In the genomic region with DNA sequence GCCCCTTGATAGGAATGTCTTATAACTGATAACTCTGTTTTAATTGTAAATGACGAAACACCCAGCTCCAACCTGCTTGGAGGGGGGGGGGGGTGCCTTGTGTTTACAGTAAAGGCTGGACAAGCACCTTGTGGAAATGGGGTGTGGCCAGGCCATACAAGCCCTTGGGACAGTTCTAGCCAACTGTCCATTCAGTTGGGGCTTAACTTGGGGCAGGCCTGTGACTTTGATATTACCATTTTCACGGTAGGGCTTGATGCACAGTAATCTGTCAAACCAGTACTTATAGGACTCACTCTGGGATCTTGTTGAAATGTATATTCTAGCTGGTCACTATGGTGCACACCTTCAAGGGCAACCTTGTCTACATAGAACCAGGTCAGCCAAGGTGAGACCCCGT, we compare ENCODE assay signal across 9 mouse cellular contexts. TPM values are rescaled to one million over a fixed set of nuclear protein-coding genes. Genes with fewer than 3 reads are reported as not detected.
DNase-seq lines count a peak whose midpoint lies in the region; ATAC-seq and TF ChIP-seq lines count a peak whose summit lies in the region.
"Had no signal": no experiment of that assay in that cellular context is flagged by ENCODE, and none has a peak within 500 bp of the region (broad histone marks: within the 10 kb centered on the region; RNA-seq: fewer than 3 reads in every experiment).

No protein-coding gene starts in this region.

- TF ChIP-seq EP300 in heart, adult 2 months (IDR thresholded peaks at IDR 0.05; ENCODE audit: insufficient read depth, low read depth, low read length), result no peak

- H3K27ac ChIP-seq in heart, adult 2 months, result peak overlapping the region; percentile 98
- peak overlapping the region; percentile 93; the same call in 1 of the 2 replicates for H3K27ac ChIP-seq in ES-E14 (ENCODE audit: insufficient read depth, low read depth, low read length, poor library complexity, severe bottlenecking)
- peak overlapping the region; percentile 89 for H3K27ac ChIP-seq in heart, embryonic 16.5 days (ENCODE audit: low read length)
- peak overlapping the region; percentile 83 for H3K27ac ChIP-seq in liver, embryonic 16.5 days (ENCODE audit: low read length)

- peak overlapping the region; percentile 88 for H3K4me2 ChIP-seq in heart, embryonic 16.5 days (ENCODE audit: low read depth, low read length)
- peak overlapping the region; percentile 98 for H3K4me2 ChIP-seq in liver, embryonic 16.5 days (ENCODE audit: low read depth, low read length)

- in situ Hi-C loops in ES-E14 (cut with MboI; ENCODE audit: low sequenced_read_pairs in 2 of 2, unreplicated experiment in 2 of 2), result no loop called here

- no peak overlapping the region; the same call in 1 of the 2 replicates for H3K9ac ChIP-seq in heart, adult 2 months (ENCODE audit: low read depth, low read length)
- H3K9ac ChIP-seq in ES-E14 (ENCODE audit: insufficient read depth, low read depth, low read length, poor library complexity, severe bottlenecking), result peak overlapping the region; percentile 90; the same call in 1 of the 2 replicates
- H3K9ac ChIP-seq in heart, embryonic 16.5 days (ENCODE audit: low read length), result peak overlapping the region; percentile 83
- peak overlapping the region; percentile 79 for H3K9ac ChIP-seq in liver, embryonic 16.5 days (ENCODE audit: low read depth, low read length)

- H3K79me2 ChIP-seq in heart, adult 2 months (replicated peaks; ENCODE audit: control insufficient read depth, insufficient read depth, low read length), result no peaks in the 10 kb centered on the region

- 72% methylated on average over 3 of the region's 3 CpGs for WGBS in heart, adult 2 months
- 90% methylated on average over 3 of the region's 3 CpGs for WGBS in heart, embryonic 16.5 days
- WGBS in liver, embryonic 16.5 days (ENCODE audit: insufficient replicate concordance), result 53% methylated on average over 3 of the region's 3 CpGs

- no peak for ATAC-seq in heart, embryonic 16.5 days (replicated peaks; ENCODE audit: extremely low read depth, insufficient read depth, low FRiP score)
- ATAC-seq in liver, embryonic 16.5 days (ENCODE audit: low read depth), result no peak

- no peak for DNase-seq in heart, adult 2 months
- no peak for DNase-seq in heart, postnatal 4 days
- DNase-seq in ES-E14 (ENCODE audit: low read depth, low spot score), result no peak
- DNase-seq in ovary, postnatal 14 days (ENCODE audit: low spot score), result no peak
- no peak for DNase-seq in retina, embryonic 14.5 days (ENCODE audit: low spot score)
- no peak for DNase-seq in left cerebral cortex, postnatal 10 days (ENCODE audit: extremely low spot score in 1 of 2, low spot score in 2 of 2)

- no peaks in the 10 kb centered on the region; the same call in 1 of the 2 replicates for H3K36me3 ChIP-seq in heart, adult 2 months (ENCODE audit: control insufficient read depth, insufficient read depth, low read length)
- peaks cover 5% of the 10 kb centered on the region for H3K36me3 ChIP-seq in ES-E14 (ENCODE audit: control insufficient read depth, insufficient read depth, low read length, poor library complexity, severe bottlenecking)
- H3K36me3 ChIP-seq in heart, embryonic 16.5 days (ENCODE audit: control insufficient read depth, insufficient read depth), result peaks cover 9% of the 10 kb centered on the region; the same call in 1 of the 2 replicates
- peaks cover 4% of the 10 kb centered on the region for H3K36me3 ChIP-seq in liver, embryonic 16.5 days (ENCODE audit: control insufficient read depth, insufficient read depth)

- intact Hi-C loops in heart, adult 2 months (cut with DNase I), result loop anchor here (2.0 kb wide), 2 partner anchors 33 to 199 kb away; a partner anchor contains a TSS
- intact Hi-C loops in left cerebral cortex, postnatal 10 days (cut with DNase I), result no loop called here

- H3K4me1 ChIP-seq in heart, adult 2 months (ENCODE audit: control insufficient read depth, insufficient read depth, low read length), result peaks cover 22% of the 10 kb centered on the region
- peaks cover 7 to 9% of the 10 kb centered on the region in 2 experiments for H3K4me1 ChIP-seq in ES-E14 (ENCODE audit: control insufficient read depth in 2 of 2, insufficient read depth in 2 of 2, low read length in 2 of 2, poor library complexity in 1 of 2)
- peaks cover 31% of the 10 kb centered on the region for H3K4me1 ChIP-seq in heart, embryonic 16.5 days (ENCODE audit: control insufficient read depth, insufficient read depth, low read length)
- H3K4me1 ChIP-seq in liver, embryonic 16.5 days (ENCODE audit: control insufficient read depth, low read depth, low read length), result peaks cover 18% of the 10 kb centered on the region

- TF ChIP-seq CTCF in heart, adult 2 months (IDR thresholded peaks at IDR 0.05), result no peak

- no peak for TF ChIP-seq POLR2A in heart, adult 2 months (IDR thresholded peaks at IDR 0.05; ENCODE audit: insufficient read depth, low read depth, low read length)

- no peaks in the 10 kb centered on the region for H3K9me3 ChIP-seq in ES-E14 (ENCODE audit: control insufficient read depth, insufficient read depth, low read depth, low read length)
- no peaks in the 10 kb centered on the region for H3K9me3 ChIP-seq in heart, embryonic 16.5 days (replicated peaks; ENCODE audit: control insufficient read depth, low read length)
- no peaks in the 10 kb centered on the region for H3K9me3 ChIP-seq in liver, embryonic 16.5 days (replicated peaks; ENCODE audit: control insufficient read depth, low read length)

- H3K27me3 ChIP-seq in heart, adult 2 months (ENCODE audit: control insufficient read depth, insufficient read depth, low read length), result no peaks in the 10 kb centered on the region
- no peaks in the 10 kb centered on the region for H3K27me3 ChIP-seq in heart, embryonic 16.5 days (ENCODE audit: control insufficient read depth, insufficient read depth, low read length)
- no peaks in the 10 kb centered on the region for H3K27me3 ChIP-seq in liver, embryonic 16.5 days (ENCODE audit: control insufficient read depth, insufficient read depth, low read depth, low read length)

- peak overlapping the region; percentile 54 for H3K4me3 ChIP-seq in heart, adult 2 months
- H3K4me3 ChIP-seq in ES-E14 (ENCODE audit: insufficient read depth in 1 of 2, low read depth in 1 of 2, low read length in 2 of 2, poor library complexity in 1 of 2, severe bottlenecking in 1 of 2), result peak overlapping the region; percentile 65 to 70
- peak overlapping the region; percentile 53 for H3K4me3 ChIP-seq in heart, embryonic 16.5 days (ENCODE audit: low read length)
- peak overlapping the region; percentile 68 for H3K4me3 ChIP-seq in liver, embryonic 16.5 days (ENCODE audit: low read depth, low read length)

TF ChIP-seq in ES-E14, 5 proteins besides CTCF, POLR2A, EP300 and RAD21:
- TF ChIP-seq ZNF384 (IDR thresholded peaks at IDR 0.05; ENCODE audit: low read depth, low read length) (no peak), ZC3H11A (IDR thresholded peaks at IDR 0.05; ENCODE audit: borderline replicate concordance, low read depth, low read length) (no peak), MAFK (IDR thresholded peaks at IDR 0.05; ENCODE audit: insufficient read depth, low read depth, low read length) (no peak), CHD2 (IDR thresholded peaks at IDR 0.05; ENCODE audit: low read depth, low read length) (no peak), HCFC1 (IDR thresholded peaks at IDR 0.05; ENCODE audit: borderline replicate concordance, insufficient read depth, low read length) (no peak)

RNA-seq across cellular contexts. Expression of a gene that starts 33.1 kb away (rescaled TPM):
- total RNA-seq in heart, adult 2 months (2021), result 10 to 100 TPM in 1 of 2 experiments, 1 to 10 TPM in 1; 8.9 to 11.0 TPM
- polyA plus RNA-seq in heart, adult 2 months (2012; rRNA removed), result 8.6 and 10.7 TPM in 2 replicates
- 10 to 100 TPM; 10.4 to 11.2 TPM for total RNA-seq in heart, postnatal 4 days (2021)
- 12.5 and 13.1 TPM in 2 replicates for total RNA-seq in ES-E14 (2012; rRNA removed)
- polyA plus RNA-seq in heart, embryonic 16.5 days (2015; fragmentation: Nextera tagmentation; extraction: Ambion mirVana), result 18.5 and 20.1 TPM in 2 replicates
- polyA plus RNA-seq in liver, embryonic 16.5 days (2015; fragmentation: Nextera tagmentation; extraction: Ambion mirVana), result 10.6 and 10.8 TPM in 2 replicates
- 10 to 100 TPM; 13.5 to 14.7 TPM for total RNA-seq in left cerebral cortex, postnatal 10 days (2021)

RNA-seq across cellular contexts. Expression of a gene that starts 44.9 kb away (rescaled TPM):
- total RNA-seq in heart, adult 2 months (2021), result not detected
- polyA plus RNA-seq in heart, adult 2 months (2012; rRNA removed), result not detected in 2 replicates
- total RNA-seq in heart, postnatal 4 days (2021), result not detected
- 0.31 and 3.3 TPM in 2 replicates for total RNA-seq in ES-E14 (2012; rRNA removed)
- polyA plus RNA-seq in heart, embryonic 16.5 days (2015; fragmentation: Nextera tagmentation; extraction: Ambion mirVana), result 0.46 and 0.47 TPM in 2 replicates
- polyA plus RNA-seq in liver, embryonic 16.5 days (2015; fragmentation: Nextera tagmentation; extraction: Ambion mirVana), result not detected in 2 replicates
- under 1 TPM in 1 of 2 experiments, not detected in 1; 0.59 TPM for total RNA-seq in left cerebral cortex, postnatal 10 days (2021)
- polyA plus RNA-seq: C2C12 had no signal

RNA-seq across cellular contexts. Expression of a gene that starts 54.8 kb away (rescaled TPM):
- 100 to 1,000 TPM; 155 to 164 TPM for total RNA-seq in heart, adult 2 months (2021)
- 72.9 and 85.8 TPM in 2 replicates for polyA plus RNA-seq in heart, adult 2 months (2012; rRNA removed)
- total RNA-seq in heart, postnatal 4 days (2021), result 100 to 1,000 TPM; 227 to 230 TPM
- total RNA-seq in ES-E14 (2012; rRNA removed), result 68.4 and 102 TPM in 2 replicates
- 149 and 264 TPM in 2 replicates for polyA plus RNA-seq in heart, embryonic 16.5 days (2015; fragmentation: Nextera tagmentation; extraction: Ambion mirVana)
- 82.3 and 84.0 TPM in 2 replicates for polyA plus RNA-seq in liver, embryonic 16.5 days (2015; fragmentation: Nextera tagmentation; extraction: Ambion mirVana)
- total RNA-seq in left cerebral cortex, postnatal 10 days (2021), result 100 to 1,000 TPM; 175 to 177 TPM
